Mouse (Mus musculus) brain, adult 10 weeks (tissue): ENCODE results near the gene Foxl1. TPM values are rescaled to one million over a fixed set of nuclear protein-coding genes. Genes with fewer than 3 reads are reported as not detected.

Source experiments
- polyA plus RNA-seq: library from polyadenylated mRNA; stranded (reverse); fragments of 350-450 nt; fragmentation: Illumina TruSeq; extraction: RNeasy Lipid Tissue Mini Kit (QIAGEN cat#74804); gene quantifications from one replicate; pipeline ENCODE4 v1.2.3, GENCODE M21; 2015; ENCODE audit warnings: low read depth, low replicate concordance

The Foxl1 gene
- polyA plus RNA-seq: not detected

DNA sequence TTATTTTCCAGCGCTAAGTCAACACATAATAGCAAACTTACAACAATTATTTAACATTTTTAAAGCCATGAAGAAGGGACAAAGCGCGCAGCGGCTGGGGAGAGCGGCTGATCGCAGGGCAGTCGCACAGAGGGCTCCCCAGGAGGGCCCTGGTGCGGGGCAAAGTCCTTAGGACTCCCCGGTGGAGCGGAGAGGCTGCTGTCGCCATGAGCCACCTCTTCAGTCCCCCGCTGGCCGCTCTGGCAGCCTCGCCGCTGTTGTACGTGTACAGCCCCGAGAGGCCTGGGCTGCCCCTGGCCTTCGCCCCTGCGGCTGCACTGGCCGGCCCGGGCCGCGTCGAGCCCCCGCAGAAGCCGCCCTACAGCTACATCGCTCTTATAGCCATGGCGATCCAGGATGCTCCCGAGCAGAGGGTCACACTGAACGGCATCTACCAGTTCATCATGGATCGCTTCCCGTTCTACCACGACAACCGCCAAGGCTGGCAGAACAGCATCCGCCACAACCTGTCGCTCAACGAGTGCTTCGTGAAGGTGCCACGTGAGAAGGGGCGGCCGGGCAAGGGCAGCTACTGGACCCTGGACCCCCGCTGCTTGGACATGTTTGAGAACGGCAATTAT is at the start of gene Foxl1:
Gene Foxl1, plus strand, starts transcription at position 185 of the 620 bp plus-strand sequence.

DNA sequence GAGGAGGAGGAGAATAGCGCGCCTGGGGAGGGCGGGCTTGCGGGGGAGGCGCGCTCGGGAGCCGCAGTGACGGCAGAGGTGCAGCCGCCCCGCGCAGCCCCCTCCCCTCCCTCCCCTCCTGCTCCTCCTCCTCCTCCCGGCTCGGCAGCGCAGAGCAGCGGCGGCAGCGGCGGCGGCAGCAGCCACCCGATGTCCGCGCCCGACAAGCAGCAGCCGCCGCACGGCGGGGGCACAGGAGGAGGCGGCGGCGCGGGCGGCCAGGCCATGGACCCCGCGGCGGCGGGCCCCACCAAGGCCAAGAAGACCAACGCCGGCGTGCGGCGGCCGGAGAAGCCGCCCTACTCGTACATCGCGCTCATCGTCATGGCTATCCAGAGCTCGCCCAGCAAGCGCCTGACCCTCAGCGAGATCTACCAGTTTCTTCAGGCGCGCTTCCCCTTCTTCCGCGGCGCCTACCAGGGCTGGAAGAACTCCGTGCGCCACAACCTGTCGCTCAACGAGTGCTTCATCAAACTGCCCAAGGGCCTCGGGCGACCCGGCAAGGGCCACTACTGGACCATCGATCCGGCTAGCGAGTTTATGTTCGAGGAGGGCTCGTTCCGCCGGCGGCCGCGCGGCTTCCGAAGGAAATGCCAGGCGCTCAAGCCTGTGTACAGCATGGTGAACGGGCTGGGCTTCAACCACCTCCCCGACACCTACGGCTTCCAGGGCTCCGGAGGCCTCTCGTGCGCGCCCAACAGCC is 43.4 kb upstream of the Foxl1 start, which contains the start of gene Foxf1:
Gene Foxf1, plus strand, starts transcription at position 177 of the 742 bp plus-strand sequence.

DNA sequence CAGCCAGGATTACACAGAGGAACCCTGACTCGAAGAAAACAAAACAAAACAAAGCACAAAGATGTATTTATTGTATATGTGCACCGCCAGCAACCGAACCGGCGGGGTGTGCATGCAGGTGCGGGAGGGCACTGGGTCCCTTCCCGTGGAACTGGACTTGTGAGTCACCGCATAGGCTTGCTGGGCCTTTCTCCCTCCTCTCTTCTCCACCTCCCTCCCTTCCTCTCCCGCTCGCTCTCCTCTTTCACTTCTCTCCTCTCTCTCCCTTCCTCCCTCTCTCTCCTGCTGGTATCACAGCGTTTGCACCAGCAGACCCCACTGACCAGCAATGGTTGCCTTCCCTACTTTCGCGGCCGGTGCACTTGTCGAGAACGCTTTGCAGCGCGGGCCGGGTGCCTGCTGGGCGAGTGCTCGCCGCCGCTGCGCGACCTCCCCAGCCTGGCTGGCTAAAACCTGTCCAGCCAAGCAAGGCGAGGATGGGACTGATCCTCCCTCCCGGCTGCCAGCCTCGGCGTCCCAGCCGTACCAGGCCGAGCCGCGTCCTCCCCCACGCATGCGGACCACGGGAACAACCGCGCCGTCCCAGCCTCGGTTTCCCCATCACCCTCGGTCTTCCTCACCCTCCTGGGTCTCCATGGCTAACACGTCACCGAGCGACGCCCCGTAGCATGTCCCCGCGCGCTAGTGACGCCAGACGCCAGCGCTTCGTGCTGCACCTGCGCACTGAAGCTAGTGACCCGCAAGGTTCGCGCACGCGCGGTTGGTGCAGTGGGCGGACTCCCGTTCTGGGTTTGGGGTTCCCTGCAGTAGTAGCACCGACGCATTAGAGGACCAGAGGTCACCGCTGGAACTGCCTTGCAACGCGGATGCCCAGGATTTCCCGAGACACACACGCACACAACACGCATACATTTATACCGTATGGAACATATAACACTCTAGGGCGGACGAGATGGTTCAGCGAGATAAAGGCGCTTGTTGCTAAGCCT is 19.8 kb upstream of the Foxl1 start, which contains the start of gene Mthfsd:
Gene Mthfsd, minus strand, starts transcription at position 725 of the 989 bp plus-strand sequence.

DNA sequence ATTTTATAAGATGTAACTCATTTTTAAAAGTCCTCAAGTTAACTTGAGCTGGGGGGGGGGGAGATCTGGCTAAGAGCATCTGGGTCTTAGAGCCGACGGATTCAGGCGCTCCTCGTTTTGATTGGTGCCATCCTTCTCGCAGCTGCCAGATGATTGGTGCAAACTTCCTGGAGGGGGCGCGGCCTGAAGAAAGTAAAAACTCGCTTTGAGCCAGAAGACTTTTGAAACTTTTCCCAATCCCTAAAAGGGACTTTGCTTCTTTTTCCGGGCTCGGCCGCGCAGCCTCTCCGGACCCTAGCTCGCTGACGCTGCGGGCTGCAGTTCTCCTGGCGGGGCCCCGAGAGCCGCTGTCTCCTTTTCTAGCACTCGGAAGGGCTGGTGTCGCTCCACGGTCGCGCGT is 11.8 kb upstream of the Foxl1 start, which contains the start of gene Foxc2:
Gene Foxc2, plus strand, starts transcription at position 224 of the 400 bp plus-strand sequence.

Other genes starting within 250 kb of the Foxl1 start
- 0.71 TPM for gene Foxf1, start 43.6 kb upstream of the Foxl1 start, polyA plus RNA-seq
- gene Mthfsd, start 19.5 kb upstream of the Foxl1 start, polyA plus RNA-seq: 59.7 TPM
- gene Foxc2, start 11.8 kb upstream of the Foxl1 start, polyA plus RNA-seq: 0.52 TPM